Mouse (Mus musculus) kidney, adult 2 months (tissue): ENCODE measurements at regions not wholly inside any gene's neighbourhood (a gene's known extent, or its start where the extent isn't known, plus 50 kb on each side); places are given as distances from the start of the nearest gene placed in this dataset.

Experiments used
- CTCF ChIP-seq: fragments of 200-500 bp; conservative IDR thresholded peaks from 2 replicates; pipeline ENCODE4 v1.5.1; 2011; ENCODE audit warnings: low read depth, mild to moderate bottlenecking, control low read depth, low read length, moderate library complexity, mixed read lengths; ENCODE audit not compliant: insufficient read depth, insufficient read length
- POLR2A ChIP-seq: fragments of 200-500 bp; IDR thresholded peaks from one replicate; pipeline ENCODE4 v1.6.1; 2011; ENCODE audit warnings: low read depth, low read length, control low read depth

DNA sequence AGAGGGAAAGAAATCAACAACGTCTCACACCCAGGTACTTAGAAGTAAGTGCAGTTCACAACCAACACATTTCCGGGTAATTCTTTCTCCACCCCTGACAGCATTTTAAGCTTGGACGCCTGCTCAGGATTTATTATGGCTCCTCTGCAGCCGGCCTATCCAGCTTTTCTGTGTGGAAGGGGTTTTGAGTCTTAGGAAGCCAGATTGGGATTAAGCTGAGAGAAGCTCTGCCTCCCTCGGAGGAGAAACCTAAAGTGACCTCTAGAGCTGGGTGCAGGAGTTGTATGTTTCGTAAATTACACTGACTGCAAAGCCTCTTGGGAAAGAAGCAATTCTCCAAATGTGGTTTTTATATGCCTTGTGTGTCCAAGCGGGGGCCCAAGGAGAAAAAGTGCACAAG lies 96.6 kb upstream of the Aldh1a3 start:
- no peak for TF ChIP-seq POLR2A
- no peak for TF ChIP-seq CTCF
